Mouse (Mus musculus): ENCODE measurements at regions not wholly inside any gene's neighbourhood (a gene's known extent, or its start where the extent isn't known, plus 50 kb on each side); places are given as distances from the start of the nearest gene placed in this dataset.

- peaks cover 62% of the 10 kb centered on the region for H3K4me1 ChIP-seq
- WGBS = 2% methylated on average over 16 of the region's 16 CpGs
- no peaks in the 10 kb centered on the region for H3K9me3 ChIP-seq
- H3K27ac ChIP-seq = peak overlapping the region; percentile 62
- H3K4me3 ChIP-seq = no peak overlapping the region
- H3K27me3 ChIP-seq (replicated peaks) = no peaks in the 10 kb centered on the region
- H3K4me2 ChIP-seq (replicated peaks) = peak overlapping the region; percentile 43
- ATAC-seq (ENCODE audit: low FRiP score, low read depth) = peak; percentile 65
- no peak overlapping the region for H3K9ac ChIP-seq
- H3K36me3 ChIP-seq = no peaks in the 10 kb centered on the region
These were observed 187.7 kb downstream of the Zfp36l1 start for GRCm38 (mm10) chr12:79924921-79925703.

- no peak for ATAC-seq (ENCODE audit: low FRiP score, low read depth)
- Histone ChIP-seq H3K9ac (no peak overlapping the region), H3K4me3 (no peak overlapping the region), H3K36me3 (no peaks in the 10 kb centered on the region), H3K4me1 (peaks cover 59% of the 10 kb centered on the region), H3K27ac (no peak overlapping the region; the same call in 1 of the 2 replicates), H3K27me3 (replicated peaks) (no peaks in the 10 kb centered on the region), H3K9me3 (no peaks in the 10 kb centered on the region), H3K4me2 (replicated peaks) (no peak overlapping the region)
- WGBS = 89% methylated on average over 6 of the region's 6 CpGs
These were observed 189.0 kb downstream of the Zfp36l1 start for GRCm38 (mm10) chr12:79923811-79924210.

DNA sequence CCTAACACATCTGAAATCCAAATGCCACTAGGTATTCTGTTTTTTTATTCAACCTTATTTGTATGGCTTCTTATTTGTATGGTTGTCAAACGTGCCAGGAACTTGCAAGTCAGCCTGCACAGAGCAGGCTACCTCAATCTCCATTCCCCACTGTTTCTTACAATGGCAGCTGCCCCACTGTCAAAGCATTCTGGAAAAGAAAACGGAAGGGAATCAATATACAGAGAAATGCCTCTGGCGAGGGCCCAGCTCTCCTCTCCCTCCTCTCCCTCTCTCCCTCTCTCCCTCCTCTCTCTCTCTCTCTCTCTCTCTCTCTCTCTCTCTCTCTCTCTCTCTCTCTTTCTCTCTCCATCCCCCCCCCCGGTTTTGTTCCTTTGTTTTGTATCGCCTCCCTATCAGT lies 191.0 kb downstream of the Zfp36l1 start:
- H3K36me3 ChIP-seq = no peaks in the 10 kb centered on the region
- H3K4me1 ChIP-seq = peaks cover 44% of the 10 kb centered on the region
- no peak overlapping the region for H3K4me2 ChIP-seq (replicated peaks)
- no peak overlapping the region for H3K4me3 ChIP-seq
- H3K9ac ChIP-seq = no peak overlapping the region
- WGBS = 39% methylated on average over 5 of the region's 5 CpGs
- no peak for ATAC-seq (ENCODE audit: low FRiP score, low read depth)
- no peaks in the 10 kb centered on the region for H3K27me3 ChIP-seq (replicated peaks)
- no peaks in the 10 kb centered on the region for H3K9me3 ChIP-seq
- H3K27ac ChIP-seq = no peak overlapping the region

DNA sequence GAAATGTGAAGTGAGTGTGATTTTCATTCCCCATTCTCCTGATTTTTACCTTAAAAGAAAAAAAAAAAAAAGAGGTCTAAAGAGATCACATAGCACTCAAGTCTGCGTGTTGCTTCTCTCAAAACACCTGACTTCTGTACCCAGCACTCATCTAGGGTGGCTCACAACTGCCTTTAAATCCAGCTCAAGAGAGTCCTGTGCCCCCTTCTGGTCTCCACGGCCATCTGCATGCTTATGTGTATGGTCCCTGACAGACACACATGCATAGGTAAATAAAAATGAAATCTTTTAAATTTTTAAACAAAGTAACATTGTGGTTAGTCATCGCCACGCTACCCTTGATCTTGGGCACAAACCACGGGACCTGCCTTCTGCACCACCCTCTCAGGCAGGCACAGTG lies 193.8 kb downstream of the Zfp36l1 start:
- Histone ChIP-seq H3K27me3 (replicated peaks) (no peaks in the 10 kb centered on the region), H3K9me3 (no peaks in the 10 kb centered on the region), H3K27ac (no peak overlapping the region), H3K36me3 (no peaks in the 10 kb centered on the region), H3K4me3 (no peak overlapping the region), H3K4me1 (peaks cover 18% of the 10 kb centered on the region), H3K9ac (no peak overlapping the region), H3K4me2 (replicated peaks) (no peak overlapping the region)
- WGBS = 89% methylated on average over 5 of the region's 5 CpGs
- ATAC-seq (ENCODE audit: low FRiP score, low read depth) = no peak

GRCm38 (mm10) chr12:79917634-79918289 lies 195.1 kb downstream of the Zfp36l1 start:
- Histone ChIP-seq H3K9ac (no peak overlapping the region), H3K27me3 (replicated peaks) (no peaks in the 10 kb centered on the region), H3K4me3 (no peak overlapping the region), H3K27ac (no peak overlapping the region), H3K4me1 (peaks cover 18% of the 10 kb centered on the region), H3K9me3 (no peaks in the 10 kb centered on the region), H3K36me3 (no peaks in the 10 kb centered on the region), H3K4me2 (replicated peaks) (no peak overlapping the region)
- WGBS = 42% methylated on average over 10 of the region's 10 CpGs
- no peak for ATAC-seq (ENCODE audit: low FRiP score, low read depth)

- ATAC-seq (ENCODE audit: low FRiP score, low read depth) = no peak
- Histone ChIP-seq H3K36me3 (no peaks in the 10 kb centered on the region), H3K9ac (no peak overlapping the region), H3K9me3 (no peaks in the 10 kb centered on the region), H3K4me3 (no peak overlapping the region), H3K27ac (no peak overlapping the region), H3K27me3 (replicated peaks) (no peaks in the 10 kb centered on the region), H3K4me2 (replicated peaks) (no peak overlapping the region), H3K4me1 (peaks cover 16% of the 10 kb centered on the region)
- WGBS = 82% methylated on average over 5 of the region's 5 CpGs
These were observed 195.7 kb downstream of the Zfp36l1 start for GRCm38 (mm10) chr12:79916896-79917633.

DNA sequence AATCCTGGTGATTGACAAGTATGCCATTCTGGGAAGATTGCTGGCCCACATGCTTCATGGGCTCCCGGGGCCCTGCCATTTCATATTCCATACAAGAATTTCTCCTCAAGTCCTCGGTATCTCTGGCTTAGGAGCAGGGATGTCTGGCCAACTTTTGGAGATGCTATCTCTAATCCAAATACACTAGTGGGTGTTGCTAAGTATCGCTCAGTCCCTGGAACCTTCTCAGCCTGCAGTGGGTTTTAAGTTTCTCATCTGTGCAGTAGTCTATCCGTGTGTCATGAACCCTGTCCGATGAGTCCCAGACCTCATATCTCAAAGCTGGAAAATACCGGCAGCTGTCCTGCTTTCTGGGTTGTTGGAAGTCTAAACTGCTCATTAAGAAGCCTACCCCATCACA lies 198.9 kb downstream of the Zfp36l1 start:
- 91% methylated on average over 6 of the region's 6 CpGs for WGBS
- Histone ChIP-seq H3K4me1 (peaks cover 20% of the 10 kb centered on the region), H3K4me3 (no peak overlapping the region), H3K27me3 (replicated peaks) (no peaks in the 10 kb centered on the region), H3K27ac (no peak overlapping the region), H3K36me3 (no peaks in the 10 kb centered on the region), H3K9me3 (no peaks in the 10 kb centered on the region), H3K9ac (no peak overlapping the region), H3K4me2 (replicated peaks) (no peak overlapping the region)
- ATAC-seq (ENCODE audit: low FRiP score, low read depth) = no peak

DNA sequence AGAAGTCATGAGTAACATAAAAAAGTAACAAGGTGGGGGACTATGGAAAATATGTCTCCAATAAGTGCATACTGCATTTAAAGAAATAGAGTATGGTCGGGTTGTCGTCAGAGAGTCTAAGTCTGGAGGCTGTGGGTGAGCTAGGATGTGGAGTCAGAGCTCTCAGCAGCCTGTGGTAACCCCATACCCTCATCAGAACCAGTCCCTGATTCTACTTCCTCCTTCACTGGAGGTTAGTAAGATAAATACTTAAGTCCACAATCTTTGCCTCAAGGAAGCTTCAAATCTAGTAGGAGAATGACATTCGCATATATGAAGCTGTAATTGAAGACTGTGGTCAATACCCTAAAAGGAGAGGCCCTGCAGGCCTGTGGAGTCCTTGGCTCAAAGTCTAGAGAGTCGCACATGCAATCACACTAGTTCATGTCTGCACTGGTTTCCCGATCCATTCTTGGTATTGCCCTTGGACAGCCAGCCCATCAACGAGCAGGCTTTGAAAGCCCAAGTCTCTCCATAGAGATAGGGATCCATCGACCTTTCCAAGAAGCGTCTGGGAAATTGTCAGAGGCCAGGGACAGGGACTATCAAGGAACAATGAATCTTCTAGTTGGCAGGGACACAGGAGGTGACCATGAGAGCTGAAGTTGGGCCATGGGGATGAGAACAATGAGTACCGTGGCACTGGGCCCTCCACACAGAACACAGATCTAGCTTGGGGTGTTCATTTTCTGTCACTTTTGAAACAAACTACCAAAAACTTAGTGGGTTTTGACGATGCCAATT lies 200.3 kb downstream of the Zfp36l1 start:
- Histone ChIP-seq H3K9ac (no peak overlapping the region), H3K9me3 (no peaks in the 10 kb centered on the region), H3K36me3 (no peaks in the 10 kb centered on the region), H3K27ac (no peak overlapping the region), H3K4me3 (no peak overlapping the region), H3K4me1 (peaks cover 17% of the 10 kb centered on the region), H3K4me2 (replicated peaks) (no peak overlapping the region), H3K27me3 (replicated peaks) (no peaks in the 10 kb centered on the region)
- WGBS = 92% methylated on average over 10 of the region's 10 CpGs
- ATAC-seq (ENCODE audit: low FRiP score, low read depth) = no peak

GRCm38 (mm10) chr12:79910884-79911759 lies 201.7 kb downstream of the Zfp36l1 start:
- no peaks in the 10 kb centered on the region for H3K27me3 ChIP-seq (replicated peaks)
- H3K4me3 ChIP-seq = no peak overlapping the region
- ATAC-seq (ENCODE audit: low FRiP score, low read depth) = peak; percentile 70
- H3K4me2 ChIP-seq (replicated peaks) = no peak overlapping the region
- no peaks in the 10 kb centered on the region for H3K9me3 ChIP-seq
- H3K27ac ChIP-seq = no peak overlapping the region
- no peaks in the 10 kb centered on the region for H3K36me3 ChIP-seq
- H3K4me1 ChIP-seq = peaks cover 15% of the 10 kb centered on the region
- WGBS = 10% methylated on average over 15 of the region's 15 CpGs
- H3K9ac ChIP-seq = no peak overlapping the region

DNA sequence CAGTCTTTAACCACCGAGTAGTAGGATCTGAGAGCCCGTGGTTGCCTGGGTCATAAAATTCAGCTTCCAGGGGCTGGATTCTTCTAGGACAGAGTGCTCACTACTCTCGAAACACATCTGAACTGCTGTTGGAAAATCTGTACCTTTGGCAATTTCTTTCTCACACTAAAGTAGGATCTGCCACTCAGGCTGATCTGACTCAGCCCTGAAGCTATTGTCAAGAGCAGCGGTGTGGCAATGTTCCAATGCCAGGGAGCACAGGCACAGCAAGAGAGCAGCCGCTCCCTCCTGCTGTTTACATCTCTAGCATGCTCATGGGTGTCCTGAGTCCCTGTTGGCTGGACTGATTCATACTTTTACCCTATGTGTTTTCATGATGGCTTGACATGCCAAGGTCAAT lies 205.2 kb downstream of the Zfp36l1 start:
- Histone ChIP-seq H3K27me3 (replicated peaks) (no peaks in the 10 kb centered on the region), H3K4me3 (no peak overlapping the region), H3K9ac (no peak overlapping the region), H3K4me1 (peaks cover 20% of the 10 kb centered on the region), H3K9me3 (no peaks in the 10 kb centered on the region), H3K36me3 (no peaks in the 10 kb centered on the region), H3K4me2 (replicated peaks) (no peak overlapping the region), H3K27ac (no peak overlapping the region)
- ATAC-seq (ENCODE audit: low FRiP score, low read depth) = no peak
- WGBS = 60% methylated on average over 5 of the region's 5 CpGs

DNA sequence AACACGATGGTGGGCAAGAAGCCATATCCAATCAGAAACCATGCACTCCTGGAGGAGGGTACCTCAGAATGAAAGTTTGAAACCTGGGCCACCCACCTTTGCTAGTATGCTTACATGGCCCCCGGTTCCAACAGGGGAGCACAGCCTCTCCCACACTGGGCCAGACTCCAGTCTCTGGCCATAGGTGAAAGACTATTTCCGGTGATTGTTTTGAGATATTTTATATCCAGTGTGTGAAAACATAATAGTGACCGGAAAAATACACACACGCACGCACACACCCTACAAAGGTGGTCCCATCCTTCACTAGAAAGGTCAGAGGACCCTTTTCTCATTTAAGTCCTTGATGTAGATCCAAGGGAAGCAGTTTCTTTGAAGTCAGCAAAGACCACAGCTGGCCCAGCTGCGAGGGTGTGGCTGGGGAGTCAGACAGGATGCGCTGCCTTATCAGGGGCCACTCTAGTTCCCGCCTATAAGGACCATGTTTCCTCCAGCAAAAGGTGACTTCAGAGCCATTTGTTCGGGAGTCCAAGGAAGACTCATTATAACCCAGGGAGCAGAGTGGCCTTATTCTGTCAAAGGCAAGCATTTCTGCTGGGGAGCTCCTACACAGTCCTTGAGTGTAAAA lies 206.0 kb downstream of the Zfp36l1 start:
- Histone ChIP-seq H3K4me1 (peaks cover 26% of the 10 kb centered on the region), H3K27me3 (replicated peaks) (no peaks in the 10 kb centered on the region), H3K9me3 (no peaks in the 10 kb centered on the region), H3K36me3 (no peaks in the 10 kb centered on the region), H3K4me2 (replicated peaks) (no peak overlapping the region), H3K4me3 (no peak overlapping the region), H3K27ac (no peak overlapping the region), H3K9ac (no peak overlapping the region)
- no peak for ATAC-seq (ENCODE audit: low FRiP score, low read depth)
- WGBS = 80% methylated on average over 10 of the region's 10 CpGs

Data from neural tube, embryonic 12.5 days (tissue).